Mouse (Mus musculus) ES-E14 (cell line): Measurements from ENCODE around the gene Tom1. TPM values are rescaled to one million over a fixed set of nuclear protein-coding genes. Genes with fewer than 3 reads are reported as not detected.

Experiments
- DNase-seq: peaks from one replicate; pipeline ENCODE4 v3.0.0-alpha.2; 2013; ENCODE audit warnings: low read depth, low spot score
- H3K27ac ChIP-seq: 2 replicates; pipeline ENCODE4 v1.5.1; 2012; ENCODE audit warnings: low read depth, mild to moderate bottlenecking, low read length, moderate library complexity, mixed read lengths; ENCODE audit not compliant: poor library complexity, insufficient read depth, severe bottlenecking
- H3K36me3 ChIP-seq: 2 replicates; pipeline ENCODE4 v1.6.1; 2012; ENCODE audit warnings: mild to moderate bottlenecking, low read length, moderate library complexity, mixed read lengths; ENCODE audit not compliant: control insufficient read depth, poor library complexity, insufficient read depth, severe bottlenecking
- H3K4me1 ChIP-seq, 2 experiments: fragments of 150-350 bp in 1 of 2; sonication (generic) in 1 of 2; 2 replicates each; pipeline ENCODE4 v1.6.1; 2012; ENCODE audit warnings: low read length in 2 of 2, mild to moderate bottlenecking in 1 of 2, mixed read lengths in 1 of 2; ENCODE audit not compliant: control insufficient read depth in 2 of 2, insufficient read depth in 2 of 2, poor library complexity in 1 of 2
- H3K4me3 ChIP-seq, 2 experiments: fragments of 150-350 bp in 1 of 2; sonication (generic) in 1 of 2; 2 replicates each; pipeline ENCODE4 v1.5.1; 2012; ENCODE audit warnings: low read length in 2 of 2, low read depth in 1 of 2, mild to moderate bottlenecking in 1 of 2, mixed read lengths in 1 of 2; ENCODE audit not compliant: insufficient read depth in 1 of 2, poor library complexity in 1 of 2, severe bottlenecking in 1 of 2
- H3K9ac ChIP-seq: 2 replicates; pipeline ENCODE4 v1.6.1; 2012; ENCODE audit warnings: low read depth, mild to moderate bottlenecking, low read length, mixed read lengths; ENCODE audit not compliant: poor library complexity, insufficient read depth, severe bottlenecking
- H3K9me3 ChIP-seq: fragments of 150-350 bp; sonication (generic); 2 replicates; pipeline ENCODE4 v1.6.1; 2012; ENCODE audit warnings: low read depth, mild to moderate bottlenecking, low read length; ENCODE audit not compliant: control insufficient read depth, insufficient read depth
- CHD2 ChIP-seq: IDR thresholded peaks from 2 replicates; pipeline ENCODE4 v1.6.1; 2014; ENCODE audit warnings: mild to moderate bottlenecking, low read depth, low read length, inconsistent platforms
- HCFC1 ChIP-seq: IDR thresholded peaks from 2 replicates; pipeline ENCODE4 v1.6.1; 2012; ENCODE audit warnings: low read length, inconsistent platforms, borderline replicate concordance; ENCODE audit not compliant: insufficient read depth
- MAFK ChIP-seq: IDR thresholded peaks from 2 replicates; pipeline ENCODE4 v1.6.1; 2014; ENCODE audit warnings: mild to moderate bottlenecking, low read depth, low read length, inconsistent platforms; ENCODE audit not compliant: insufficient read depth
- ZC3H11A ChIP-seq: IDR thresholded peaks from 2 replicates; pipeline ENCODE4 v1.6.1; 2012; ENCODE audit warnings: low read depth, mild to moderate bottlenecking, inconsistent platforms, low read length, borderline replicate concordance
- ZNF384 ChIP-seq: IDR thresholded peaks from 2 replicates; pipeline ENCODE4 v1.6.1; 2012; ENCODE audit warnings: low read depth, low read length, inconsistent platforms
- in situ Hi-C, 2 experiments: fragments of 600-800 bp; cut with MboI; formaldehyde crosslinking; loops; one replicate each; pipeline ENCODE4 v1.15.1; 2025; ENCODE audit warnings: low sequenced_read_pairs in 2 of 2, inconsistent platforms in 1 of 2; ENCODE audit not compliant: unreplicated experiment in 2 of 2
- total RNA-seq: library from RNA; depleted of rRNA; stranded (reverse); fragments of 300-350 nt; gene quantifications from 2 replicates; pipeline ENCODE4 v1.2.3, GENCODE M21; 2012

The Tom1 gene
- total RNA-seq, 1 experiment: 24.5 TPM

DNA sequence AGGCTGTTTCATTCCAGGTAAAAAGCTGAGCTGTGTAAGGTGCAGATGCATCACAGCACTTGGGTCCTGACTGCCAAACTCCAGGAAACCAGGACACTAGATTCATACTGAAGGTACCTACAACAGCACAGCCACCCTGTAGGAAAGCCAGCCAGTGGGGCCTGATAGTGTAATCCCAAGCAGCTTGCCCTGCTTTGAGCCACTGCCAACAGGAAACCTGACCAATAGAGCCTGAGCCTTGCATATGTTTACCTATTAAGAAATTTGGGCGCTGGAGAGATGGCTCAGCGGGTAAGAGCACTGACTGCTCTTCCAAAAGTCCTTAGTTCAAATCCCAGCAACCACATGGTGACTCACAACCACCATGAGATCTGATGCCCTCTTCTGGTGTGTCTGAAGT is 8.7 kb downstream of the Tom1 start:
- in situ Hi-C loops: no loop called here
- DNase-seq: no peak

DNA sequence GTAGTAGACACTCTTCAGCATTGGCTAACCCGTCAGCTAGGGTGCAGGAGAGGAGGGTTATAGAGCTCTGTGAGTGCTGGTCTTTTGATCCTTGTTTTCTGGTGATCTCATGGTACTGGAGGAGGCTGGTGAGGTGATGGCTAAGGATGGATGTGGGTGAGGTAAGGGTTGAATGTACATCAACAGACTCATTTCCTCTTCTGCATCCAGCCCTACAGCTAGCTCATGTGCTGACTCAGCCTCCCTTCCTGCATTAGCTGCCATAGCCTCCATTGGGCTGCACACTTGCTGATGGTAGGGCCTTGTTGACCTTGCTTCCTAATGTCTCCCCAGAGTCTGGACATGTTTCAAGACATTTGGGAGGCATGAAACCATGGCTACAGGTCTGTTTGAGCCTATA is 9.5 kb downstream of the Tom1 start:
- Histone ChIP-seq H3K9ac (no peak overlapping the region), H3K36me3 (no peaks in the 10 kb centered on the region; the same call in 1 of the 2 replicates), H3K27ac (no peak overlapping the region), H3K4me3 (no peak overlapping the region), H3K4me1 (peaks cover 3 to 5% of the 10 kb centered on the region in 2 experiments; a peak in 3 of 4 replicates), H3K9me3 (no peaks in the 10 kb centered on the region)
- in situ Hi-C loops: no loop called here
- TF ChIP-seq CHD2 (no peak), MAFK (no peak)
- no peak for DNase-seq

More for the DNA sequence above, 8.7 kb downstream of the Tom1 start:
- TF ChIP-seq CHD2 (no peak), ZC3H11A (no peak), ZNF384 (no peak), MAFK (no peak), HCFC1 (no peak)
- Histone ChIP-seq H3K27ac (no peak overlapping the region), H3K9ac (no peak overlapping the region), H3K4me1 (peaks cover 3 to 5% of the 10 kb centered on the region in 2 experiments; a peak in 3 of 4 replicates), H3K9me3 (no peaks in the 10 kb centered on the region), H3K4me3 (no peak overlapping the region), H3K36me3 (no peaks in the 10 kb centered on the region)

DNA sequence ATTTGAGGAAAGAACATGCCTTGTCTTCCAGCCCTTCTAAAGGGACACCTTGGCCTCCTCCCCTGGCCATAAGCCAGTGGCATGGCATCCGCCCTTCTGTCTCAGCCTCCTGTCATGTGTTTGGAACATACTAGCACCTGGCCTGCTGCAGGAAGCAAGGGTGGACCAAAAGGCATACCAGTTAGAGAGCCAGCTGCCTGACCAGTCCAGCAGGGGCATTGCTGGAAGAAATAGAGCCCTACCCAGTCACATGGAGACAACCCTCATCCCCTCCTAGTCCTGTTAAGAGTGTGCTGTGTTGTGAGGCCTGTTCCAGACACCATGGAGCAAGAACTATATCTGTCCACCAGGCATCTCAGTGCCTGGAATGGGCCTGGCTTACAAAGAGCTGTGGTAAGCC is 12.8 kb downstream of the Tom1 start:
- H3K9ac ChIP-seq: no peak overlapping the region
- H3K4me3 ChIP-seq: no peak overlapping the region
- in situ Hi-C loops: no loop called here
- no peak for DNase-seq
- H3K27ac ChIP-seq: no peak overlapping the region
- H3K4me1 ChIP-seq: no peaks in the 10 kb centered on the region
- H3K9me3 ChIP-seq: no peaks in the 10 kb centered on the region
- no peak for TF ChIP-seq CHD2
- TF ChIP-seq ZC3H11A: no peak
- TF ChIP-seq HCFC1: no peak
- no peak for TF ChIP-seq MAFK
- no peak for TF ChIP-seq ZNF384
- H3K36me3 ChIP-seq: no peaks in the 10 kb centered on the region; the same call in 1 of the 2 replicates

GRCm38 (mm10) chr8:75047784-75048183 is 14.3 kb downstream of the Tom1 start:
- TF ChIP-seq MAFK (no peak), HCFC1 (no peak), CHD2 (no peak), ZC3H11A (no peak), ZNF384 (no peak)
- DNase-seq: no peak
- Histone ChIP-seq H3K9me3 (no peaks in the 10 kb centered on the region), H3K4me1 (no peaks in the 10 kb centered on the region), H3K4me3 (no peak overlapping the region), H3K27ac (no peak overlapping the region), H3K9ac (no peak overlapping the region), H3K36me3 (peaks cover 3% of the 10 kb centered on the region; the same call in 1 of the 2 replicates)
- in situ Hi-C loops: no loop called here

DNA sequence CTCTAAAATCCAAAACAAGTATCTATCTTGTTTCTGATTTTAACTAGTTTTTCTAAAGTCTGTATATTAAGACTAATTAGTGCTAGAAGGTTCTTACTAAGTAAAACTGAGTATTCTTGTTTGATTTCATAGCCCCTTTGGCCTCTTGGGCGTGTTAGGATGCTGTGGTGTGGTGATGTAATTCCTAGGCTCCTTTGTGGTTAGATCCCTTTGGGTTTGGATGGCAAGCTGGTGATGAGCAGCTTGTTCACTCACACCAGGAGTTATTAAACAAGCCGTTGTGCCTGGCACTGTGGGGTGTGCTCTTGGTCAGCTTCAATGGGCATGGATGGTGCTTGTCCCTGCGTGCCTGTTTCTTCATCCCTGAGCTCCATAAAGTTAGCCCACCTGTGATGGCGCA is 19.8 kb downstream of the Tom1 start:
- no peaks in the 10 kb centered on the region for H3K9me3 ChIP-seq
- peaks cover 0 to 1% of the 10 kb centered on the region in 2 experiments; a peak in 1 of 4 replicates for H3K4me1 ChIP-seq
- DNase-seq: no peak
- no peak overlapping the region for H3K4me3 ChIP-seq
- no peak for TF ChIP-seq HCFC1
- no peak for TF ChIP-seq ZNF384
- TF ChIP-seq CHD2: no peak
- TF ChIP-seq ZC3H11A: no peak
- TF ChIP-seq MAFK: no peak
- H3K9ac ChIP-seq: no peak overlapping the region
- in situ Hi-C loops: no loop called here
- no peak overlapping the region for H3K27ac ChIP-seq
- H3K36me3 ChIP-seq: peaks cover 15% of the 10 kb centered on the region; the same call in 1 of the 2 replicates
